Mouse (Mus musculus): Measurements from ENCODE around the gene Ticam1. TPM values are rescaled to one million over a fixed set of nuclear protein-coding genes. Genes with fewer than 3 reads are reported as not detected.

Gene Ticam1
- polyA plus RNA-seq, 1 experiment from 2014 or later: 7.3 TPM

GRCm38 (mm10) chr17:56233389-56233788 is 43.2 kb downstream of the Ticam1 start:
- WGBS: 62% methylated on average over 8 of the region's 8 CpGs
- peaks cover 3% of the 10 kb centered on the region; the same call in 1 of the 2 replicates for H3K4me1 ChIP-seq (ENCODE audit: insufficient read depth, low read length)
- no peak overlapping the region for H3K27ac ChIP-seq (ENCODE audit: low read length)
- no peaks in the 10 kb centered on the region for H3K36me3 ChIP-seq (ENCODE audit: insufficient read depth, low read length)
- no peak overlapping the region for H3K4me2 ChIP-seq (replicated peaks; ENCODE audit: low read depth, low read length)
- no peak overlapping the region for H3K4me3 ChIP-seq (ENCODE audit: low read length)
- no peaks in the 10 kb centered on the region for H3K9me3 ChIP-seq (ENCODE audit: low read length)
- no peak for ATAC-seq (ENCODE audit: low FRiP score, low TSS enrichment)
- no peaks in the 10 kb centered on the region for H3K27me3 ChIP-seq (ENCODE audit: insufficient read depth, low read length)
- no peak overlapping the region for H3K9ac ChIP-seq (replicated peaks; ENCODE audit: low read length)

GRCm38 (mm10) chr17:56229943-56230342 is 46.6 kb downstream of the Ticam1 start:
- no peaks in the 10 kb centered on the region for H3K27me3 ChIP-seq (ENCODE audit: insufficient read depth, low read length)
- H3K4me2 ChIP-seq (replicated peaks; ENCODE audit: low read depth, low read length): no peak overlapping the region
- no peak overlapping the region for H3K9ac ChIP-seq (replicated peaks; ENCODE audit: low read length)
- peaks cover 3% of the 10 kb centered on the region; the same call in 1 of the 2 replicates for H3K4me1 ChIP-seq (ENCODE audit: insufficient read depth, low read length)
- no peak overlapping the region for H3K4me3 ChIP-seq (ENCODE audit: low read length)
- no peaks in the 10 kb centered on the region for H3K9me3 ChIP-seq (ENCODE audit: low read length)
- no peak for ATAC-seq (ENCODE audit: low FRiP score, low TSS enrichment)
- H3K36me3 ChIP-seq (ENCODE audit: insufficient read depth, low read length): no peaks in the 10 kb centered on the region
- 59% methylated on average over 10 of the region's 10 CpGs for WGBS
- no peak overlapping the region for H3K27ac ChIP-seq (ENCODE audit: low read length)

- ATAC-seq (ENCODE audit: low FRiP score, low TSS enrichment): no peak
- Histone ChIP-seq H3K36me3 (ENCODE audit: insufficient read depth, low read length) (no peaks in the 10 kb centered on the region), H3K27me3 (ENCODE audit: insufficient read depth, low read length) (no peaks in the 10 kb centered on the region), H3K9me3 (ENCODE audit: low read length) (no peaks in the 10 kb centered on the region), H3K4me2 (replicated peaks; ENCODE audit: low read depth, low read length) (no peak overlapping the region), H3K4me3 (ENCODE audit: low read length) (no peak overlapping the region), H3K4me1 (ENCODE audit: insufficient read depth, low read length) (no peaks in the 10 kb centered on the region), H3K27ac (ENCODE audit: low read length) (no peak overlapping the region), H3K9ac (replicated peaks; ENCODE audit: low read length) (no peak overlapping the region)
- 76% methylated on average over 3 of the region's 3 CpGs for WGBS
Observed at GRCm38 (mm10) chr17:56226566-56226965, 50.0 kb downstream of the Ticam1 start.

- H3K4me2 ChIP-seq (replicated peaks; ENCODE audit: low read depth, low read length): no peak overlapping the region
- no peak overlapping the region for H3K9ac ChIP-seq (replicated peaks; ENCODE audit: low read length)
- no peaks in the 10 kb centered on the region for H3K9me3 ChIP-seq (ENCODE audit: low read length)
- H3K27ac ChIP-seq (ENCODE audit: low read length): no peak overlapping the region
- no peaks in the 10 kb centered on the region for H3K27me3 ChIP-seq (ENCODE audit: insufficient read depth, low read length)
- 17% methylated on average over 1 of the region's 1 CpGs for WGBS
- H3K4me1 ChIP-seq (ENCODE audit: insufficient read depth, low read length): 0 out of 2 replicates have a peak, but pooled peaks cover 3% of the 10 kb centered on the region
- no peak overlapping the region for H3K4me3 ChIP-seq (ENCODE audit: low read length)
- H3K36me3 ChIP-seq (ENCODE audit: insufficient read depth, low read length): no peaks in the 10 kb centered on the region
- no peak for ATAC-seq (ENCODE audit: low FRiP score, low TSS enrichment)
Observed at GRCm38 (mm10) chr17:56224916-56225315, 51.7 kb downstream of the Ticam1 start.

GRCm38 (mm10) chr17:56219805-56220204 is 56.8 kb downstream of the Ticam1 start:
- no peak overlapping the region; the same call in 1 of the 2 replicates for H3K4me2 ChIP-seq (replicated peaks; ENCODE audit: low read depth, low read length)
- WGBS: 43% methylated on average over 3 of the region's 3 CpGs

More at GRCm38 (mm10) chr17:56219805-56220204, 56.8 kb downstream of the Ticam1 start:
- Histone ChIP-seq H3K36me3 (ENCODE audit: insufficient read depth, low read length) (0 out of 2 replicates have a peak, but pooled peaks cover 2% of the 10 kb centered on the region), H3K27me3 (ENCODE audit: insufficient read depth, low read length) (no peaks in the 10 kb centered on the region), H3K9ac (replicated peaks; ENCODE audit: low read length) (no peak overlapping the region), H3K27ac (ENCODE audit: low read length) (peak overlapping the region; percentile 14; the same call in 1 of the 2 replicates), H3K9me3 (ENCODE audit: low read length) (no peaks in the 10 kb centered on the region), H3K4me1 (ENCODE audit: insufficient read depth, low read length) (peaks cover 27% of the 10 kb centered on the region), H3K4me3 (ENCODE audit: low read length) (no peak overlapping the region)
- ATAC-seq (ENCODE audit: low FRiP score, low TSS enrichment): no peak

MicroRNAs encoded within 50 kb of the gene (microRNA counts, 519-probe panel; counts per million panel counts)
- microRNA mmu-miR-7b: 2,566 counts per million, percentile 63 among the panel's probes with 10 or more counts

Small RNAs within 50 kb of the gene (microRNA-seq; reads per million reads assigned to microRNA genes)
- 40.3 reads per million, percentile 46 among the genes with 10 or more reads in this experiment for gene Mir7b

Other genes starting within 250 kb of the Ticam1 start
- gene Sh3gl1, start 240.2 kb downstream of the Ticam1 start, polyA plus RNA-seq (2015; fragmentation: Nextera tagmentation; extraction: Ambion mirVana): 189 and 190 TPM in 2 replicates
- gene Chaf1a, start 236.3 kb downstream of the Ticam1 start, polyA plus RNA-seq (2015; fragmentation: Nextera tagmentation; extraction: Ambion mirVana): 26.0 and 28.4 TPM in 2 replicates
- 46.2 and 47.2 TPM in 2 replicates for gene Ubxn6, start 201.8 kb downstream of the Ticam1 start, polyA plus RNA-seq (2015; fragmentation: Nextera tagmentation; extraction: Ambion mirVana)
- gene Hdgfl2, start 197.2 kb downstream of the Ticam1 start, polyA plus RNA-seq (2015; fragmentation: Nextera tagmentation; extraction: Ambion mirVana): 129 and 141 TPM in 2 replicates
- gene Plin4, start 167.0 kb downstream of the Ticam1 start, polyA plus RNA-seq (2015; fragmentation: Nextera tagmentation; extraction: Ambion mirVana): 0.18 and 0.32 TPM in 2 replicates
- gene Plin5, start 159.2 kb downstream of the Ticam1 start, polyA plus RNA-seq (2015; fragmentation: Nextera tagmentation; extraction: Ambion mirVana): 1.6 and 2.6 TPM in 2 replicates
- 0.62 and 0.69 TPM in 2 replicates for gene Lrg1, start 154.8 kb downstream of the Ticam1 start, polyA plus RNA-seq (2015; fragmentation: Nextera tagmentation; extraction: Ambion mirVana)
- 1.1 TPM in 2 replicates for gene Sema6b, start 136.4 kb downstream of the Ticam1 start, polyA plus RNA-seq (2015; fragmentation: Nextera tagmentation; extraction: Ambion mirVana)
- gene Tnfaip8l1, start 114.3 kb downstream of the Ticam1 start, polyA plus RNA-seq (2015; fragmentation: Nextera tagmentation; extraction: Ambion mirVana): 12.2 and 13.2 TPM in 2 replicates
- 102 and 109 TPM in 2 replicates for gene Mydgf, start 92.9 kb downstream of the Ticam1 start, polyA plus RNA-seq (2015; fragmentation: Nextera tagmentation; extraction: Ambion mirVana)
- gene Dpp9, start 57.9 kb downstream of the Ticam1 start, polyA plus RNA-seq (2015; fragmentation: Nextera tagmentation; extraction: Ambion mirVana): 45.0 and 46.2 TPM in 2 replicates
- gene Fem1a, start 20.0 kb downstream of the Ticam1 start, polyA plus RNA-seq (2015; fragmentation: Nextera tagmentation; extraction: Ambion mirVana): 14.6 and 15.8 TPM in 2 replicates
- 87.5 and 106 TPM in 2 replicates for gene Plin3, start 16.1 kb upstream of the Ticam1 start, polyA plus RNA-seq (2015; fragmentation: Nextera tagmentation; extraction: Ambion mirVana)
- gene Arrdc5, start 23.5 kb upstream of the Ticam1 start, polyA plus RNA-seq (2015; fragmentation: Nextera tagmentation; extraction: Ambion mirVana): not detected in 2 replicates
- gene Uhrf1, start 26.5 kb upstream of the Ticam1 start, polyA plus RNA-seq (2015; fragmentation: Nextera tagmentation; extraction: Ambion mirVana): 170 and 179 TPM in 2 replicates
- gene Kdm4b, start 49.3 kb upstream of the Ticam1 start, polyA plus RNA-seq (2015; fragmentation: Nextera tagmentation; extraction: Ambion mirVana): 37.7 and 39.1 TPM in 2 replicates
- 76.1 and 87.2 TPM in 2 replicates for gene Ptprs, start 199.7 kb upstream of the Ticam1 start, polyA plus RNA-seq (2015; fragmentation: Nextera tagmentation; extraction: Ambion mirVana)
- gene Znrf4, start 235.6 kb upstream of the Ticam1 start, polyA plus RNA-seq (2015; fragmentation: Nextera tagmentation; extraction: Ambion mirVana): not detected in 2 replicates

Data from kidney, embryonic 16.5 days (tissue).